Mouse (Mus musculus) frontal cortex, adult 2 months (tissue): ENCODE results near the gene Rab8b. TPM values are rescaled to one million over a fixed set of nuclear protein-coding genes. Genes with fewer than 3 reads are reported as not detected.
"Not testable (repeated sequence)": the region's sequence is repeated elsewhere in the genome, so short reads cannot be mapped to it uniquely, and the experiment has no call there.

Source experiments
- DNase-seq, 2 experiments: peaks; one replicate each; pipeline ENCODE4 v3.0.0; 2022; ENCODE audit warnings: low spot score in 1 of 2; ENCODE audit errors: extremely low spot score in 1 of 2
- polyA plus RNA-seq: library from polyadenylated mRNA; depleted of rRNA; stranded (reverse); fragments of >200 nt; gene quantifications from 2 replicates; pipeline ENCODE4 v1.2.3, GENCODE M21; 2012

The Rab8b gene
- polyA plus RNA-seq, 1 experiment, result 19.4 TPM

- no peak for DNase-seq
Observed at GRCm38 (mm10) chr9:66887960-66888610, 31.4 kb downstream of the Rab8b start.

GRCm38 (mm10) chr9:66887301-66887902, 32.1 kb downstream of the Rab8b start:
- no peak for DNase-seq

GRCm38 (mm10) chr9:66886818-66887217, 32.7 kb downstream of the Rab8b start:
- no peak for DNase-seq

GRCm38 (mm10) chr9:66886366-66886765, 33.1 kb downstream of the Rab8b start:
- DNase-seq, result no peak

GRCm38 (mm10) chr9:66884609-66885008, 34.9 kb downstream of the Rab8b start:
- no peak for DNase-seq

- DNase-seq, result no peak
Observed at GRCm38 (mm10) chr9:66883500-66883899, 36.0 kb downstream of the Rab8b start.

- no peak for DNase-seq
Observed at GRCm38 (mm10) chr9:66882406-66882821, 37.1 kb downstream of the Rab8b start.

- DNase-seq, result no peak
Observed at GRCm38 (mm10) chr9:66881858-66882257, 37.6 kb downstream of the Rab8b start.

GRCm38 (mm10) chr9:66880752-66881151, 38.7 kb downstream of the Rab8b start:
- DNase-seq, result no peak

GRCm38 (mm10) chr9:66879486-66879885, 40.0 kb downstream of the Rab8b start:
- DNase-seq, result no peak

- peak in 1 of 2 experiments; percentile 28 for DNase-seq
Observed at GRCm38 (mm10) chr9:66878899-66879298, 40.6 kb downstream of the Rab8b start.

- no peak for DNase-seq
Observed at GRCm38 (mm10) chr9:66876577-66876976, 42.9 kb downstream of the Rab8b start.

- DNase-seq, result no peak
Observed at GRCm38 (mm10) chr9:66874297-66874696, 45.2 kb downstream of the Rab8b start.

- DNase-seq, result no peak
Observed at GRCm38 (mm10) chr9:66873531-66873930, 46.0 kb downstream of the Rab8b start.

GRCm38 (mm10) chr9:66873009-66873408, 46.5 kb downstream of the Rab8b start:
- not testable (repeated sequence) for DNase-seq

- no peak for DNase-seq
Observed at GRCm38 (mm10) chr9:66872015-66872727, 47.3 kb downstream of the Rab8b start.

GRCm38 (mm10) chr9:66864708-66865107, 54.8 kb downstream of the Rab8b start:
- DNase-seq, result peak in 1 of 2 experiments; percentile 50

- peak in 1 of 2 experiments; percentile 40 for DNase-seq
Observed at GRCm38 (mm10) chr9:66863456-66863855, 56.0 kb downstream of the Rab8b start.

GRCm38 (mm10) chr9:66862202-66862601, 57.3 kb downstream of the Rab8b start:
- DNase-seq, result no peak

GRCm38 (mm10) chr9:66861104-66861767, 58.3 kb downstream of the Rab8b start:
- no peak for DNase-seq

GRCm38 (mm10) chr9:66859523-66859922, 60.0 kb downstream of the Rab8b start:
- DNase-seq, result no peak
